Comparison of ENCODE assay signal across 8 mouse cellular contexts in the genomic region with DNA sequence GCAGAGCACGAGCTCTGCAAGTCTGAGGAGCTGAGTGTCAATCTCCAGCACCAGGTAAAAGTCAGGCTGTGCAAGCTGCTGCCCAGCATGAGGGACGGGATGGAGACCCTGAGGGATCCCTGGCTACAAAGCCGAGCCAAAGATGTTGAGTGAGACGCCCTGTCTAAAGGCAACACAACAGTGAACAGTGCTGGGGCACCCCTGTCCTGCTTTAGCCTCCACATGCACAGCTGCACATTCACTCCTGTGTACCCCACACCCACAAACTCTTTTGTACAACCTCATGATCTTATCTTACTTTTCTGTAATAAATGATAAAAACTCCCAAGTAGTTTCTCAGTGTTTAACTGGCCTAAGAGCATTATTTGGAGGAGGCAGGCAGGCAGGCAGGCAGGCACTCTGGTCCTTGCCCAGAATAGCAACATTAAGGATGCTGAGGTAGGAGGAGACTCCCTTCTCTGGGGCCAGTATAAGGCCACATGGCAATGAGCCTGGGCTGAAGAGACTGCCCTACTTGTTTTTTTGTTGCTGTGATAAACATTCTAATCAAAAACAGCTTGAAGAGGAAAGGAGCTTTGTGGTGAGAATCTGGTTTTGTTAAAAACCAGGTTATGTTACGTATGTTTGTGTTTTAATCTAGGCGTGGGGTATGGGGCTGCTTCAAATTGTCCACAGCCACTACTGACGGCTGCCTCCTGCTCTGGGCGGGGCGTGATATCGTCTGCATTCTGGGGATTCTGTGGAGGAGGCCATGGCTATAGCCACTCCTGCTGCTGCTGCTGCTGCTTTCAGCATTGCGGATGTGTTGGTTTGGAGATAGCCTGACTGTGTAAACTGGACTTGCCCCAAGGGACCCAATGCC.
DNase-seq lines count a peak whose midpoint lies in the region; ATAC-seq and TF ChIP-seq lines count a peak whose summit lies in the region.

No protein-coding gene starts in this region.

- H3K27ac ChIP-seq in heart, embryonic 16.5 days (ENCODE audit: low read length) = peak overlapping the region; percentile 87
- H3K27ac ChIP-seq in liver, embryonic 14.5 days = no peak overlapping the region
- H3K27ac ChIP-seq in forebrain, embryonic 15.5 days (replicated peaks) = no peak overlapping the region

- H3K9ac ChIP-seq in heart, embryonic 16.5 days (ENCODE audit: low read length) = peak overlapping the region; percentile 26
- H3K9ac ChIP-seq in liver, embryonic 14.5 days (replicated peaks) = no peak overlapping the region
- no peak overlapping the region for H3K9ac ChIP-seq in forebrain, embryonic 15.5 days (replicated peaks)

- DNase-seq in cerebellum, adult 18-20 months = peak; percentile 42 to 43
- no peak for DNase-seq in cerebellum, adult 9-10 months
- peak; percentile 33 for DNase-seq in ovary, postnatal 36 days (ENCODE audit: low spot score)
- DNase-seq in ovary, postnatal 10 days (ENCODE audit: low spot score) = no peak
- no peak for DNase-seq in liver, embryonic 14.5 days (ENCODE audit: low read depth in 3 of 3, low spot score in 3 of 3)

- H3K4me3 ChIP-seq in heart, embryonic 16.5 days (ENCODE audit: low read length) = peak overlapping the region; percentile 9
- H3K4me3 ChIP-seq in liver, embryonic 14.5 days (ENCODE audit: insufficient read depth in 1 of 2, low read depth in 2 of 2, low read length in 2 of 2) = no peak overlapping the region
- H3K4me3 ChIP-seq in forebrain, embryonic 15.5 days = no peak overlapping the region

- H3K4me2 ChIP-seq in heart, embryonic 16.5 days (ENCODE audit: low read depth, low read length) = peak overlapping the region; percentile 47
- no peak overlapping the region for H3K4me2 ChIP-seq in liver, embryonic 14.5 days (ENCODE audit: low read depth)
- H3K4me2 ChIP-seq in forebrain, embryonic 15.5 days (replicated peaks) = no peak overlapping the region

- TF ChIP-seq EP300 in liver, embryonic 14.5 days (IDR thresholded peaks at IDR 0.05; ENCODE audit: low read depth) = no peak

- WGBS in heart, embryonic 16.5 days = 17% methylated on average over 11 of the region's 11 CpGs
- WGBS in liver, embryonic 14.5 days (ENCODE audit: insufficient replicate concordance) = 32% methylated on average over 11 of the region's 11 CpGs
- WGBS in forebrain, embryonic 15.5 days = 70% methylated on average over 11 of the region's 11 CpGs

- H3K4me1 ChIP-seq in heart, embryonic 16.5 days (ENCODE audit: control insufficient read depth, insufficient read depth, low read length) = peaks cover 71% of the 10 kb centered on the region
- H3K4me1 ChIP-seq in liver, embryonic 14.5 days (replicated peaks; ENCODE audit: control insufficient read depth in 2 of 2, insufficient read depth in 2 of 2, low read length in 1 of 2) = peaks cover 11 to 23% of the 10 kb centered on the region in 2 experiments
- peaks cover 31% of the 10 kb centered on the region for H3K4me1 ChIP-seq in forebrain, embryonic 15.5 days

- no peaks in the 10 kb centered on the region for H3K9me3 ChIP-seq in heart, embryonic 16.5 days (replicated peaks; ENCODE audit: control insufficient read depth, low read length)
- no peaks in the 10 kb centered on the region for H3K9me3 ChIP-seq in liver, embryonic 14.5 days (ENCODE audit: control insufficient read depth, low read length)
- no peaks in the 10 kb centered on the region for H3K9me3 ChIP-seq in forebrain, embryonic 15.5 days

- TF ChIP-seq CTCF in liver, embryonic 14.5 days (IDR thresholded peaks at IDR 0.05; ENCODE audit: low read depth) = no peak

- peak; percentile 90 for ATAC-seq in heart, embryonic 16.5 days (replicated peaks; ENCODE audit: extremely low read depth, insufficient read depth, low FRiP score)
- ATAC-seq in liver, embryonic 14.5 days (ENCODE audit: insufficient read depth) = peak; percentile 63; the same call in 1 of the 2 replicates
- ATAC-seq in monocyte, adult 5-6 weeks (replicated peaks; ENCODE audit: insufficient number of reproducible peaks, low FRiP score, low TSS enrichment, poor library complexity, severe bottlenecking) = no peak
- ATAC-seq in forebrain, embryonic 15.5 days (replicated peaks) = no peak

- H3K36me3 ChIP-seq in heart, embryonic 16.5 days (ENCODE audit: control insufficient read depth, insufficient read depth) = peaks cover 7% of the 10 kb centered on the region
- peaks cover 10% of the 10 kb centered on the region; the same call in 1 of the 2 replicates for H3K36me3 ChIP-seq in liver, embryonic 14.5 days (replicated peaks; ENCODE audit: control insufficient read depth, insufficient read depth, low read depth)
- peaks cover 3% of the 10 kb centered on the region; the same call in 1 of the 2 replicates for H3K36me3 ChIP-seq in forebrain, embryonic 15.5 days

- H3K27me3 ChIP-seq in heart, embryonic 16.5 days (ENCODE audit: control insufficient read depth, insufficient read depth, low read length) = no peaks in the 10 kb centered on the region
- no peaks in the 10 kb centered on the region for H3K27me3 ChIP-seq in liver, embryonic 14.5 days (ENCODE audit: control insufficient read depth, insufficient read depth, low read length)
- no peaks in the 10 kb centered on the region for H3K27me3 ChIP-seq in forebrain, embryonic 15.5 days

Comparison
In these comparisons a context has a peak if more than half of its experiments do, and no peak if none do; other contexts are left out.
1. DNase-seq: peak in cerebellum, adult 18-20 months (2 of 2) and ovary, postnatal 36 days (single experiment); none in cerebellum, adult 9-10 months (single experiment), ovary, postnatal 10 days (single experiment) and liver, embryonic 14.5 days (0 of 3).
2. ATAC-seq: peak in heart, embryonic 16.5 days (single experiment) and liver, embryonic 14.5 days (single experiment); none in monocyte, adult 5-6 weeks (single experiment) and forebrain, embryonic 15.5 days (single experiment).